Mouse (Mus musculus): ENCODE measurements around the gene Pfkfb1.

DNA sequence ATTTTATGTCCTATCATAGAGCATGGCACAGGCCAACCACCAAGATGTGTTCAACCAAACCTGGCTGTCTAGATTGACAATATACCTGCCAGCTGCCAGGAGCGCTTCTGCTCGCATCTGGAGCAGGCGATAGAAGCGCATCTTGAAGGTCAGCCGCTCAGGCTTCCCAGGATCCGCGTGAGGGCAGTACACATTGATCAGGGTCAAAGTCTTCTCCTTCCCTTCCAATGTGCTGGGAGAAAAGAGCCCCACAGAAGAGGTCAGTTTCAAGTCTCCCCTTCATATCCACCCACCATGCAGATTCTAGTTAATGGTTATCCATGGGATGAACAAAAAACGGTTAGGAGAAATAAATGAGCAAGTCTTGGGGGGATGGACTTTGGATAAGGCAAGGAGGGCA lies 2.9 kb upstream of the Pfkfb1 start:
- TF ChIP-seq CTCF (IDR thresholded peaks at IDR 0.05; ENCODE audit: extremely low read depth, insufficient read length, insufficient replicate concordance, low read depth, low read length) = no peak
- TF ChIP-seq POLR2A (IDR thresholded peaks at IDR 0.05; ENCODE audit: low read depth, low read length) = no peak
